Mouse (Mus musculus): ENCODE results near the gene Rgs8. TPM values are rescaled to one million over a fixed set of nuclear protein-coding genes. Genes with fewer than 3 reads are reported as not detected.

Gene Rgs8
- polyA plus RNA-seq, 1 experiment = not detected

- 90% methylated on average over 5 of the region's 5 CpGs for WGBS
- peaks cover 2% of the 10 kb centered on the region; the same call in 1 of the 2 replicates for H3K4me1 ChIP-seq (ENCODE audit: control insufficient read depth, insufficient read depth, low read length)
- no peak overlapping the region for H3K27ac ChIP-seq (ENCODE audit: insufficient read depth, low read depth, low read length)
- no peak for TF ChIP-seq POLR2A (IDR thresholded peaks at IDR 0.05; ENCODE audit: insufficient read depth, low read depth, low read length)
- no peak for TF ChIP-seq CTCF (IDR thresholded peaks at IDR 0.05; ENCODE audit: insufficient read depth, low read depth, low read length)
- no peak overlapping the region for H3K4me3 ChIP-seq (ENCODE audit: insufficient read depth, low read depth, low read length)
Observed at GRCm38 (mm10) chr1:153708626-153709025, 55.8 kb downstream of the Rgs8 start.

GRCm38 (mm10) chr1:153709451-153709850, 56.6 kb downstream of the Rgs8 start:
- 94% methylated on average over 5 of the region's 5 CpGs for WGBS
- H3K4me3 ChIP-seq (ENCODE audit: insufficient read depth, low read depth, low read length) = no peak overlapping the region
- TF ChIP-seq CTCF (IDR thresholded peaks at IDR 0.05; ENCODE audit: insufficient read depth, low read depth, low read length) (no peak), POLR2A (IDR thresholded peaks at IDR 0.05; ENCODE audit: insufficient read depth, low read depth, low read length) (no peak)
- no peak overlapping the region for H3K27ac ChIP-seq (ENCODE audit: insufficient read depth, low read depth, low read length)
- H3K4me1 ChIP-seq (ENCODE audit: control insufficient read depth, insufficient read depth, low read length) = no peaks in the 10 kb centered on the region

DNA sequence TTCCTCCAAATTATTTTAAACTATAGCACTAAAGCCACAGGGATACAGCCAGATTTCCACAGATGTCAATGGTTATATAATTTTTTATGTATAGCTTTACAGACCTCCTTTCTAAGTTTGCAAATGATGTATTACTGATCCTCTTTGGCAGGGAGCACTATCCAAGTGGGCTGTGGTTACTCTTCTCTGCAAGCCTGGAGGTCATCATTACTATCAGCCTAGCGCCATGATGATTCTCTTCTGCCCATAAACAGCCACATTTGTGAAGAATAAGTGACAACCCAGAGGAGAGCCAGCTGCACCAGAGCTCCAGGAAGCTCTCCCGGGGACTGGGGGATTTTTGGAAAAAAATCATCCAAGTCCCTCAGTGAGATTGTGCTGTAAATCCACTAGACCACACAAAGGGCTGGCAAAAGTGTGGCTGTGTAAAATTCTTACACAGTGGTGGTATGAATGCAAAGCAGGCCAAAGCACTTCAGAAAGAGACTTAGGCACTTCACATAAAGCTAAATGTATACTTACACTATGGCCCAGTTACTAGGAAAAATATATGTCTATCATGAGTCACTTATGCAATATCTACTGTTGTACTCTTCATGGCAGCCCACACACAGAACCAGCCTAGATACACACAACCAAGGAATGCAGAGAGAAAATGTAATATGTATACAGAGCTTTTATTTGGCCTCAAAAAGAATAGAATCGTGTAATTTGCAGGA, 58.9 kb downstream of the Rgs8 start:
- Histone ChIP-seq H3K4me1 (ENCODE audit: control insufficient read depth, insufficient read depth, low read length) (no peaks in the 10 kb centered on the region), H3K27ac (ENCODE audit: insufficient read depth, low read depth, low read length) (no peak overlapping the region)
- no peak for TF ChIP-seq POLR2A (IDR thresholded peaks at IDR 0.05; ENCODE audit: insufficient read depth, low read depth, low read length)
- no peak for TF ChIP-seq CTCF (IDR thresholded peaks at IDR 0.05; ENCODE audit: insufficient read depth, low read depth, low read length)

GRCm38 (mm10) chr1:153712633-153713032, 59.8 kb downstream of the Rgs8 start:
- TF ChIP-seq POLR2A (IDR thresholded peaks at IDR 0.05; ENCODE audit: insufficient read depth, low read depth, low read length) = no peak
- no peak for TF ChIP-seq CTCF (IDR thresholded peaks at IDR 0.05; ENCODE audit: insufficient read depth, low read depth, low read length)
- no peak overlapping the region for H3K4me3 ChIP-seq (ENCODE audit: insufficient read depth, low read depth, low read length)

More for the DNA sequence above, 58.9 kb downstream of the Rgs8 start:
- H3K4me3 ChIP-seq (ENCODE audit: insufficient read depth, low read depth, low read length) = no peak overlapping the region
- whole genome bisulfite sequencing = 80% methylated on average over 3 of the region's 3 CpGs

DNA sequence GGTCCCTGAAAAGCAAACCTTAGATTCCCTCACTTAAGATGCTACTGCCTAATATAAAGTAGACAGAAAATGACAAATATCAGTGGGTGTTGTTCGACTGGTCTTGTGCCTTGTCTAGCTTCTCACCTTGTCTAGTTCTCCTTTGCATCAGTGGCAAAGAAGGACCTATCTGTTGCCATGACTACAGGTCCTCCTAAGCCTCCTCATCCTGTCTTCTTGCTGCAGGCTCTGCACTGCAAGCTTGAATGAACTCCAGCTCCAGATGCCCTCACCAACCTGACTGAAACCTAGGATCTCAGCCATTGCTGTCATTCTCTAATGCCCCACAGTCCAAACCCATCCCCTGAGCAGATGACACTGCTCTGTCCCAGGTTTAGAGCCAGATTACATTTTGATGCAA, 65.2 kb downstream of the Rgs8 start:
- 82% methylated on average over 1 of the region's 1 CpGs for WGBS
- H3K27ac ChIP-seq (ENCODE audit: insufficient read depth, low read depth, low read length) = no peak overlapping the region
- no peaks in the 10 kb centered on the region for H3K4me1 ChIP-seq (ENCODE audit: control insufficient read depth, insufficient read depth, low read length)
- no peak for TF ChIP-seq CTCF (IDR thresholded peaks at IDR 0.05; ENCODE audit: insufficient read depth, low read depth, low read length)
- TF ChIP-seq POLR2A (IDR thresholded peaks at IDR 0.05; ENCODE audit: insufficient read depth, low read depth, low read length) = no peak
- no peak overlapping the region for H3K4me3 ChIP-seq (ENCODE audit: insufficient read depth, low read depth, low read length)

More at GRCm38 (mm10) chr1:153712633-153713032, 59.8 kb downstream of the Rgs8 start:
- Histone ChIP-seq H3K4me1 (ENCODE audit: control insufficient read depth, insufficient read depth, low read length) (no peaks in the 10 kb centered on the region), H3K27ac (ENCODE audit: insufficient read depth, low read depth, low read length) (no peak overlapping the region)
- WGBS = 96% methylated on average over 2 of the region's 2 CpGs

- no peak for TF ChIP-seq POLR2A (IDR thresholded peaks at IDR 0.05; ENCODE audit: insufficient read depth, low read depth, low read length)
- TF ChIP-seq CTCF (IDR thresholded peaks at IDR 0.05; ENCODE audit: insufficient read depth, low read depth, low read length) = no peak
- no peaks in the 10 kb centered on the region for H3K4me1 ChIP-seq (ENCODE audit: control insufficient read depth, insufficient read depth, low read length)
- 51% methylated on average over 7 of the region's 7 CpGs for WGBS
- no peak overlapping the region for H3K4me3 ChIP-seq (ENCODE audit: insufficient read depth, low read depth, low read length)
- H3K27ac ChIP-seq (ENCODE audit: insufficient read depth, low read depth, low read length) = no peak overlapping the region
Observed at GRCm38 (mm10) chr1:153720935-153721334, 68.1 kb downstream of the Rgs8 start.

- 75% methylated on average over 9 of the region's 9 CpGs for WGBS
- TF ChIP-seq POLR2A (IDR thresholded peaks at IDR 0.05; ENCODE audit: insufficient read depth, low read depth, low read length) (no peak), CTCF (IDR thresholded peaks at IDR 0.05; ENCODE audit: insufficient read depth, low read depth, low read length) (no peak)
- H3K4me1 ChIP-seq (ENCODE audit: control insufficient read depth, insufficient read depth, low read length) = no peaks in the 10 kb centered on the region
- H3K27ac ChIP-seq (ENCODE audit: insufficient read depth, low read depth, low read length) = no peak overlapping the region
- no peak overlapping the region for H3K4me3 ChIP-seq (ENCODE audit: insufficient read depth, low read depth, low read length)
Observed at GRCm38 (mm10) chr1:153721565-153722310, 68.9 kb downstream of the Rgs8 start.

DNA sequence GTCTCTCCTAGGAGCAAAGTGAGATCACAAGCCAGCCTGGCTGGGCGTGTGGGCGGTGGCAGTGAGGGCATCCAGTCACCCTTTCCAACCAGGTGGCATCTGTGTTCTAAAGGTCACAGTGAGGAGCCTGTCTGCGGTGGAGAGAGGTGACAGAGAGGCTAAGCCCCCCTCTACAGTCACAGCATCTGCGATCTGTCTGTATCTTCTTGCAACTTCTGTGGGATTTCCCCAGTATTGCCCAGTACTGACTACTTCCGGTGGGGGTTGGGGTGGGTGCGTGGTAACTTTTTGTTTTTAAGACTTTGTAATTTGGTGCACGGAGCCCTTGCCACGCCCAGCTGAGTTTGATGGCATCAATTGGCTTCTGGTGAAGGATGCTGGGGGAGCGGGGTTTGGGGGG, 70.6 kb downstream of the Rgs8 start:
- no peak overlapping the region for H3K4me3 ChIP-seq (ENCODE audit: insufficient read depth, low read depth, low read length)
- no peak for TF ChIP-seq POLR2A (IDR thresholded peaks at IDR 0.05; ENCODE audit: insufficient read depth, low read depth, low read length)
- no peak for TF ChIP-seq CTCF (IDR thresholded peaks at IDR 0.05; ENCODE audit: insufficient read depth, low read depth, low read length)
- no peaks in the 10 kb centered on the region for H3K4me1 ChIP-seq (ENCODE audit: control insufficient read depth, insufficient read depth, low read length)
- H3K27ac ChIP-seq (ENCODE audit: insufficient read depth, low read depth, low read length) = no peak overlapping the region
- 85% methylated on average over 9 of the region's 9 CpGs for WGBS

DNA sequence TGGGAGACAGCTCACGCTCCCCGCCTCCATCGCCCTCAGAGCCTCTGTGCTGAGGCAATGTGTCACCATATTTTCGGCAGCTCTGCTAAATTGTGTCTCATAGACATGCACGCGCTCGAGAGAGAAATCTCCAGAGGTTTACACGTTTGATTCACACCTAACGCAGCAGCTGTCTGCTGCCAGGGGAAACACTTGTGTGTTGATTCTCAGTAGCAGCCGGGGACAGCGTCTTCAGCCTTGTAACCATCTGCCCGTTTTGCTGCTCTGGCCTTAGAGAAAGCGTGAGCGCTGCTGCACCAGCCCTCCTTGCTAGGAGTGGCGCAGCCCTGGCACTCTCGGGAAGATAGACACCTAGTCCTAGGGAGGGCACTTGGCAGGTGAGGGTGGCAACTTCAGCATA, 73.8 kb downstream of the Rgs8 start:
- no peak overlapping the region for H3K4me3 ChIP-seq (ENCODE audit: insufficient read depth, low read depth, low read length)
- H3K27ac ChIP-seq (ENCODE audit: insufficient read depth, low read depth, low read length) = no peak overlapping the region
- TF ChIP-seq POLR2A (IDR thresholded peaks at IDR 0.05; ENCODE audit: insufficient read depth, low read depth, low read length) (no peak), CTCF (IDR thresholded peaks at IDR 0.05; ENCODE audit: insufficient read depth, low read depth, low read length) (no peak)
- 90% methylated on average over 16 of the region's 16 CpGs for WGBS
- H3K4me1 ChIP-seq (ENCODE audit: control insufficient read depth, insufficient read depth, low read length) = peaks cover 4% of the 10 kb centered on the region; the same call in 1 of the 2 replicates
